Mouse (Mus musculus): ENCODE data around the gene Sult5a1.

- TF ChIP-seq POLR2A (IDR thresholded peaks at IDR 0.05; ENCODE audit: low read depth, low read length) (no peak), CTCF (conservative IDR thresholded peaks at IDR 0.05; ENCODE audit: insufficient read depth, insufficient read length, low read depth, low read length) (no peak)
Observed at GRCm38 (mm10) chr8:123185566-123186409, 27.7 kb upstream of the Sult5a1 start, which contains the start of gene Dpep1.
